Mouse (Mus musculus) kidney, postnatal 0 days (tissue): ENCODE results near the gene Ugt1a1. TPM values are rescaled to one million over a fixed set of nuclear protein-coding genes. Genes with fewer than 3 reads are reported as not detected.
A peak's percentile ranks its signal among the peaks of the same experiment; 100 is the strongest.
"Not testable (repeated sequence)": the region's sequence is repeated elsewhere in the genome, so short reads cannot be mapped to it uniquely, and the experiment has no call there.

Experiments
- ATAC-seq: fragments of 200-750 bp; cut with Nextera tagmentation; replicated peaks from 2 replicates; pipeline ENCODE4 v1.8.0; 2017; ENCODE audit warnings: low read depth, moderate number of reproducible peaks, moderate TSS enrichment, moderate library complexity; ENCODE audit not compliant: low FRiP score
- DNase-seq: peaks from one replicate; pipeline ENCODE4 v3.0.0-alpha.2; 2016; ENCODE audit warnings: low spot score
- H3K27ac ChIP-seq: fragments of 300-500 bp; sonication (generic); 2 replicates; pipeline ENCODE4 v1.5.1; 2014; ENCODE audit warnings: mild to moderate bottlenecking
- H3K27me3 ChIP-seq: fragments of 300-500 bp; sonication (generic); 2 replicates; pipeline ENCODE4 v1.6.1; 2014; ENCODE audit warnings: low read length, mixed read lengths; ENCODE audit not compliant: insufficient read depth
- H3K36me3 ChIP-seq: fragments of 300-500 bp; sonication (generic); 2 replicates; pipeline ENCODE4 v1.6.1; 2014; ENCODE audit warnings: low read length, mixed read lengths; ENCODE audit not compliant: insufficient read depth
- H3K4me1 ChIP-seq: fragments of 300-500 bp; sonication (generic); replicated peaks from 2 replicates; pipeline ENCODE4 v1.6.1; 2014; ENCODE audit warnings: antibody characterized with exemption, low read length, mixed read lengths; ENCODE audit not compliant: insufficient read depth
- H3K4me2 ChIP-seq: fragments of 300-500 bp; sonication (generic); 2 replicates; pipeline ENCODE4 v1.6.1; 2014; ENCODE audit warnings: mild to moderate bottlenecking, low read length, moderate library complexity, mixed read lengths
- H3K4me3 ChIP-seq: fragments of 300-500 bp; sonication (generic); replicated peaks from 2 replicates; pipeline ENCODE4 v1.5.1; 2014; ENCODE audit warnings: low read depth, low read length
- H3K9ac ChIP-seq: fragments of 300-500 bp; sonication (generic); 2 replicates; pipeline ENCODE4 v1.6.1; 2014; ENCODE audit warnings: low read depth, low read length
- H3K9me3 ChIP-seq: fragments of 300-500 bp; sonication (generic); replicated peaks from 2 replicates; pipeline ENCODE4 v1.6.1; 2016; ENCODE audit warnings: low read length, inconsistent platforms, mixed read lengths
- CTCF ChIP-seq: IDR thresholded peaks from 2 replicates; pipeline ENCODE4 v1.5.1; 2016; ENCODE audit warnings: antibody characterized with exemption, low read depth, mild to moderate bottlenecking, moderate library complexity
- WGBS: fragments of 180-500 bp; shearing (Covaris S2); extraction: QIAGEN DNeasy Blood & Tissue Kit; methylation state at CpG from one replicate; pipeline ENCODE4 v1.1.7; 2014; 5-methylcytosine and 5-hydroxymethylcytosine counted together
- polyA plus RNA-seq: library from polyadenylated mRNA; unstranded; fragments of >200 nt; fragmentation: Nextera tagmentation; extraction: Ambion mirVana; gene quantifications from 2 replicates; pipeline ENCODE4 v1.2.1, GENCODE M21; 2015

The Ugt1a1 gene
- polyA plus RNA-seq, result 4.8 and 6.2 TPM in 2 replicates

DNA sequence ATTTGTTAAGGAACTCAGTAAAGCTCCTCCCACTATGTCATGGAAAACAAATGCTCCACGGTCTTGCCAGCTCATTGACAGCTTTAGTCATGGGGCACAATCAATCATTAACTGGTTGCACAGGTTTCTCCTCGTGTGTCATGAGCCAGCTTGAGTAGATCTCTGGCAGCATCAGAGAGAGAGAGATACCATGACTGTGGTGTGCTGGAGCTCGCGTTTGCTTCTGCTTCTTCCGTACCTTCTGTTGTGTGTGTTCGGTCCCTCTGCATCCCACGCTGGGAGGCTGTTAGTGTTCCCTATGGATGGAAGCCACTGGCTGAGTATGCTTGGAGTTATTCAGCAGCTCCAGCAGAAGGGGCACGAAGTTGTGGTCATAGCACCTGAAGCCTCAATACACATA lies at the start of gene Ugt1a1:
TSS of gene Ugt1a1 (plus strand) at position 148 of the 400 bp plus-strand sequence.
- WGBS, result 69% methylated on average over 8 of the region's 8 CpGs
- Histone ChIP-seq H3K36me3 (no peaks in the 10 kb centered on the region), H3K4me3 (no peak within 1 kb of the TSS), H3K4me2 (no peak within 1 kb of the TSS), H3K27ac (no peak within 1 kb of the TSS), H3K9ac (no peak within 1 kb of the TSS), H3K9me3 (peaks cover 47% of the 10 kb centered on the region), H3K4me1 (no peaks in the 10 kb centered on the region), H3K27me3 (no peaks in the 10 kb centered on the region)
- TF ChIP-seq CTCF, result no peak
- ATAC-seq (peak; percentile 6; the same call in 1 of the 2 replicates), DNase-seq (peak; percentile 41)

- no peak for ATAC-seq
Measured at GRCm38 (mm10) chr1:88165711-88166110, 46.0 kb upstream of the Ugt1a1 start, which contains the start of gene Ugt1a5. Gene Ugt1a5 (plus strand): TSS chr1:88166012.

DNA sequence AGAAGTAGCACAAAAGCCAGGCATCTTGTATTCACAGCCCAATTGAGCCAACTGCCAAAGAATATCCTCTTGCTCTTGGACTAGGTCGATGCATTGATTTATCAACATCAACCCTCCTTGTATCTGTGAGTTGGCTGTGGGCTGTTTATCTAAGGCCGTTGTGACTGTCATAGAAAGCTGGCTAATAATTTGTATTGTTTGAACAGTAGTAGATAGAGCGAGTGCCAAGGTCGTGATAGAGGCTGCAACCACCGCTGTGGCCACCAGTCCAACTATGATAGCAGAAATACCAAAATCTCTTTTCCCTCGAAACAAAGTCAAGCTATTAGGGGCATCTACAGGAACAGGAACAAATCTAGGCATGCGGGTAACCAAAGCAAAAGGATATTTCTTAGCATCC lies 39.6 kb upstream of the Ugt1a1 start:
- not testable (repeated sequence) for H3K27me3 ChIP-seq, H3K36me3 ChIP-seq, H3K9me3 ChIP-seq, ATAC-seq, H3K4me3 ChIP-seq, H3K27ac ChIP-seq, DNase-seq, H3K9ac ChIP-seq, H3K4me2 ChIP-seq, H3K4me1 ChIP-seq
- 86% methylated on average over 5 of the region's 7 CpGs for WGBS

More at GRCm38 (mm10) chr1:88165711-88166110, 46.0 kb upstream of the Ugt1a1 start, which contains the start of gene Ugt1a5:
- H3K27ac ChIP-seq, result no peak within 1 kb of the TSS
- no peak for DNase-seq
- no peak for TF ChIP-seq CTCF
- no peak within 1 kb of the TSS for H3K4me2 ChIP-seq
- H3K9ac ChIP-seq, result no peak within 1 kb of the TSS
- H3K4me1 ChIP-seq, result no peaks in the 10 kb centered on the region
- no peaks in the 10 kb centered on the region for H3K36me3 ChIP-seq
- WGBS, result 76% methylated on average over 5 of the region's 5 CpGs
- no peak within 1 kb of the TSS for H3K4me3 ChIP-seq
- H3K27me3 ChIP-seq, result no peaks in the 10 kb centered on the region
- no peaks in the 10 kb centered on the region for H3K9me3 ChIP-seq

- no peak overlapping the region for H3K4me2 ChIP-seq
- H3K27me3 ChIP-seq, result no peaks in the 10 kb centered on the region
- H3K27ac ChIP-seq, result no peak overlapping the region
- TF ChIP-seq CTCF, result no peak
- no peak overlapping the region for H3K9ac ChIP-seq
- no peak overlapping the region for H3K4me3 ChIP-seq
- DNase-seq, result no peak
- 88% methylated on average over 1 of the region's 1 CpGs for WGBS
- H3K9me3 ChIP-seq, result no peaks in the 10 kb centered on the region
- no peak for ATAC-seq
- H3K36me3 ChIP-seq, result no peaks in the 10 kb centered on the region
- H3K4me1 ChIP-seq, result no peaks in the 10 kb centered on the region
Measured at GRCm38 (mm10) chr1:88179657-88180056, 32.1 kb upstream of the Ugt1a1 start.

DNA sequence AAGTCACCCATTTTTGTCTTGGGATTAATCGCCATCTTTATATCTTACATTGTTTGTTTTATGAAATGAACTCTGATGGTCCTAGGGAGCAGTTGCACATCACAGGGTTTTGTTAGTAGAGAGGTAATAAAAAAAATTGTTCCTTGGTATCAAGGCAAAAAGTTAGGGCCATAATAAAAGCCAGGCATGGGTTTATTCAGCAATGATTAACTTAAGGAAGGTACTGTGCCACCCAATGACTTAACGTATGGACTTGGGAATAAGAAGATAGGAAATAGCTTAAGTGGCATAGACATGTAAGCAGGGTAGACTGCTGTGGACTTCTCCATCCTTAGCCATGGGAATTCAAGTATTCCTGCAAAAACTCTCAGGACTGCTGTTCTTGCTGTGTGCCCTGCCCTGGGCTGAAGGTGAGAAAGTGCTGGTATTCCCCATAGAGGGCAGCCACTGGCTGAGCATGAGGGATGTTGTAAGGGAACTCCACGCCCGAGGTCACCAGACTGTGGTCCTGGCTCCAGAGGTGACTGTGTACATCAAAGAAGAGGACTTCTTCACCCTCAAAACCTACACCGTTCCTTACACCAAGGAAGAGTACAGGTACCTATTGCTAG lies 25.3 kb upstream of the Ugt1a1 start:
- 83% methylated on average over 5 of the region's 5 CpGs for WGBS
- Histone ChIP-seq H3K27ac (no peak overlapping the region), H3K9ac (no peak overlapping the region), H3K4me1 (no peaks in the 10 kb centered on the region), H3K9me3 (no peaks in the 10 kb centered on the region), H3K27me3 (no peaks in the 10 kb centered on the region), H3K36me3 (no peaks in the 10 kb centered on the region), H3K4me3 (no peak overlapping the region), H3K4me2 (no peak overlapping the region)
- DNase-seq (no peak), ATAC-seq (no peak)
- TF ChIP-seq CTCF, result no peak

DNA sequence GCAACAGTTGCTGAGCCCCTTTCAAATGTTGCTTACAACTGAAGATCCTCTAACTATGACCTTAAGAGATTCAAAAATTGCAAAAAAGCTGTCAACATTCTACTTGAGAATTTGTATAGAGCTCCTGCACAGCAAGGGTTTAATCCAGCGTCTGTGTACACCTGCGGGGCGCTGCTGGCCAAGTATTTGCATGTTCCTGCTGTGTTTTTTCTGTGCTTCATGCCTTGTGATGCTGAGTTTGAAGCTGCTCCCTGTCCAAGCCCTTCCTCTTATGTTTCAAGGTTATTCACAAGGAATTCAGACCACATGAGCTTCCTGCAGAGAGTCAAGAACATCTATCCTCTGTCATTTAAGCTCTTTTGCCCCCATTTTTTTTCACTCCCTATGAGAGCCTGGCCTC lies 19.6 kb upstream of the Ugt1a1 start:
- Histone ChIP-seq H3K4me3 (no peak overlapping the region), H3K36me3 (no peaks in the 10 kb centered on the region), H3K27ac (no peak overlapping the region), H3K27me3 (no peaks in the 10 kb centered on the region), H3K4me2 (no peak overlapping the region), H3K9me3 (no peaks in the 10 kb centered on the region), H3K9ac (no peak overlapping the region), H3K4me1 (no peaks in the 10 kb centered on the region)
- ATAC-seq (no peak), DNase-seq (no peak)
- 75% methylated on average over 3 of the region's 3 CpGs for WGBS
- no peak for TF ChIP-seq CTCF

DNA sequence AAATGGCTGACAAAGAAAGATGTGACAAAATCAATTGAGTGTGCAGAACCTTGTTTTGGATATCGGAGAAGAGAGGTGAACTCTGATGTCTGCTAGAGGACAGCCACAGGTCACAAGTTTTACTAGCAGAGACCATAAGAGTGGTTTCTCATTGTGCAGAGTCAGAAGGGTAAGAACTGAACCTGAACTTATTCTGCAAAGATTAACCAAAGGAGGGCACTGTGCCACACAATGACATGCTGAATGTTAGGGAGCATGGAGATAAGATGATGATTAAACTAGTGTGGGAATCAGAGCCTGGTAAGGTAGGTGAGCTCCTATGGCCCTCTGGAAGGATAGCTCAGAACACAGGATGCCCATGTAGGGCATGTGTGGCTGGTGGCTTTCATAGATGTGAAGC lies 16.1 kb upstream of the Ugt1a1 start:
- no peaks in the 10 kb centered on the region for H3K36me3 ChIP-seq
- DNase-seq (peak; percentile 13), ATAC-seq (peak; percentile 85)
- TF ChIP-seq CTCF, result peak; percentile 26; the same call in 1 of the 2 replicates
- H3K4me1 ChIP-seq, result no peaks in the 10 kb centered on the region
- no peaks in the 10 kb centered on the region for H3K9me3 ChIP-seq
- no peak overlapping the region for H3K27ac ChIP-seq
- H3K4me2 ChIP-seq, result no peak overlapping the region
- 49% methylated on average over 1 of the region's 1 CpGs for WGBS
- H3K27me3 ChIP-seq, result no peaks in the 10 kb centered on the region
- no peak overlapping the region for H3K4me3 ChIP-seq
- H3K9ac ChIP-seq, result no peak overlapping the region
